Mouse (Mus musculus) midbrain, postnatal 0 days (tissue): Measurements from ENCODE around the gene Rpl22. TPM values are rescaled to one million over a fixed set of nuclear protein-coding genes. Genes with fewer than 3 reads are reported as not detected.

Source experiments
- ATAC-seq: fragments of 200-750 bp; cut with Nextera tagmentation; 2 replicates; pipeline ENCODE4 v1.8.0; 2017; ENCODE audit warnings: moderate number of reproducible peaks, mild to moderate bottlenecking, moderate TSS enrichment, moderate library complexity; ENCODE audit not compliant: low FRiP score
- DNase-seq: peaks from one replicate; pipeline ENCODE4 v3.0.0-alpha.2; 2015; ENCODE audit warnings: low spot score
- H3K27ac ChIP-seq: fragments of 300-500 bp; sonication (generic); 2 replicates; pipeline ENCODE4 v1.5.1; 2014; ENCODE audit warnings: low read depth, mild to moderate bottlenecking, low read length, mixed read lengths
- H3K27me3 ChIP-seq: fragments of 300-500 bp; sonication (generic); 2 replicates; pipeline ENCODE4 v1.6.1; 2014; ENCODE audit warnings: low read length, control low read depth, mixed read lengths; ENCODE audit not compliant: insufficient read depth
- H3K36me3 ChIP-seq: fragments of 300-500 bp; sonication (generic); 2 replicates; pipeline ENCODE4 v1.6.1; 2014; ENCODE audit warnings: low read length, control low read depth, mixed read lengths; ENCODE audit not compliant: insufficient read depth
- H3K4me1 ChIP-seq: fragments of 300-500 bp; sonication (generic); 2 replicates; pipeline ENCODE4 v1.6.1; 2014; ENCODE audit warnings: mild to moderate bottlenecking, control low read depth, antibody characterized with exemption, low read length, mixed read lengths; ENCODE audit not compliant: insufficient read depth
- H3K4me2 ChIP-seq: fragments of 300-500 bp; sonication (generic); 2 replicates; pipeline ENCODE4 v1.6.1; 2014; ENCODE audit warnings: low read depth, mild to moderate bottlenecking, low read length, mixed read lengths; ENCODE audit not compliant: poor library complexity, severe bottlenecking
- H3K4me3 ChIP-seq: fragments of 300-500 bp; sonication (generic); 2 replicates; pipeline ENCODE4 v1.5.1; 2014; ENCODE audit warnings: low read depth, mild to moderate bottlenecking, low read length, moderate library complexity
- H3K9ac ChIP-seq: fragments of 300-500 bp; sonication (generic); replicated peaks from 2 replicates; pipeline ENCODE4 v1.6.1; 2014; ENCODE audit warnings: mild to moderate bottlenecking, low read length, moderate library complexity, mixed read lengths; ENCODE audit not compliant: poor library complexity, severe bottlenecking
- H3K9me3 ChIP-seq: fragments of 300-500 bp; sonication (generic); 2 replicates; pipeline ENCODE4 v1.6.1; 2016; ENCODE audit warnings: low read length, control low read depth
- CTCF ChIP-seq: IDR thresholded peaks from 2 replicates; pipeline ENCODE4 v1.5.1; 2016; ENCODE audit warnings: antibody characterized with exemption, mild to moderate bottlenecking
- WGBS: fragments of 180-500 bp; shearing (Covaris S2); extraction: QIAGEN DNeasy Blood & Tissue Kit; methylation state at CpG from one replicate; pipeline ENCODE4 v1.1.7; 2014; 5-methylcytosine and 5-hydroxymethylcytosine counted together
- polyA plus RNA-seq: library from polyadenylated mRNA; unstranded; fragments of >200 nt; fragmentation: Nextera tagmentation; extraction: Ambion mirVana; gene quantifications from 2 replicates; pipeline ENCODE4 v1.2.1, GENCODE M21; 2015
- total RNA-seq: library from RNA; depleted of rRNA; stranded (reverse); fragments of >200 nt; gene quantifications from 2 replicates; pipeline ENCODE4 v1.2.3, GENCODE M21; 2014

The Rpl22 gene
- total and polyA plus RNA-seq, 2 experiments from 2014 or later: 148 to 177 TPM

DNA sequence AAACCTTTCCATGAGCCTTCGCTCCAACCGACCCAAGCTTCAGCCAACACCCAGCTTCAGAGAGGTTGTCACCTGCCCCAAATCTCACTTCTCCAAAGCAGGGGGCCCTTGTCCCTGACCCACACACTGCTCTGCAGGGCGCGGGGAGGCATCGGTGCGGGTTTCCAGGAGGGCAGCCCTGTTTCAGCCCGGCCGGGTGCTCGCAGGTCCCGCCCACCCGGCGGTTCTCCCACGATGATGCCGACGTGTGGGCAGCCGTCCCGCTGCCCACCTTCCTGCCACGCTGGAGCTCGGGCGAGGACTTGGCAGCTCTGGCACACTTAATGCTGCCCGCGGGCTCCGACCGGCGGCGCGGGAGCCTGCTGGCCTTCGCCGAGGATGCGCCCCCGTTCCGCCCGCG, 42.8 kb upstream of the Rpl22 start:
- Histone ChIP-seq H3K27me3 (peaks cover 57% of the 10 kb centered on the region), H3K9me3 (no peaks in the 10 kb centered on the region), H3K4me1 (peaks cover 9% of the 10 kb centered on the region; the same call in 1 of the 2 replicates), H3K4me3 (peak overlapping the region; percentile 35), H3K36me3 (peaks cover 21% of the 10 kb centered on the region), H3K4me2 (peak overlapping the region; percentile 49), H3K9ac (peak overlapping the region; percentile 44; the same call in 1 of the 2 replicates), H3K27ac (no peak overlapping the region)
- TF ChIP-seq CTCF: no peak
- no peak for DNase-seq
- no peak for ATAC-seq
- WGBS: 21% methylated on average over 28 of the region's 34 CpGs

DNA sequence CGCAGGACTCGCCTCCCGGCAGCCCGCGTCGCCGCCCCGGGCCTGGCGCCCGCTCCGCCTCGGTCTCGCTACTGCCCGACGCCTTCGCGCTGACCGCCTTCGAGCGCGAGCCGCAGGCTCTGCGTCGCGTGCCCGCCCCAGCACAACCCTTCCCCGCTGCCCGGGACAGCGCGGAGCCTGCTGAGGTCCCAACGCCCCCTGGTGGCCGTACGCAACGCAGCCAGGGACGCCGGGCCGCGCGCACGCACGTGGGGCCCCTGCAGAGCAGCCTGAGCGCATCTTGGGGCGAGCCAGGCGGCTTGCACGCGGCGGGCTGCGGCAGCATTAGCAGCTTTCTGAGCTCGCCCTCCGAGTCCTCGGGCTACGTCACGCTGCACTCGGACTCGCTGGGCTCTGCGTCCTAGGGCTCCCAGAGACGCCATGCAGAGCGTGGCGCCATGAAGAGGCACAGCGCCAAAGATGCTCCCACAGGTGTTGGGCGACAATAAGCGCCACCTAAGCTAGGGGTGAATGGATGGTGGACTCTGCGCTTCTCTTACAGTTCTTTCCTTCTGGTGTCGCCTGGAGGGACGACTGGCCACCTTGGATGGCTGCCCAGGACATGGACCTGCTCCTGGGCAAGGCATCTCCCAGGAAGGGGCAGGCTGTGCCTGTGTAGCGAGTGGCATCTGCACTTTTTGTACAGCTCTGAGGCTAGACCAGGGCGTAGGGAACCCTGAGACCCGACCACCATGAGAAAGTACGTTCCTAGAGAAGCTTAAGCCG, 42.2 kb upstream of the Rpl22 start:
- Histone ChIP-seq H3K27ac (no peak overlapping the region), H3K4me3 (peak overlapping the region; percentile 35), H3K9ac (peak overlapping the region; percentile 44; the same call in 1 of the 2 replicates), H3K27me3 (peaks cover 63% of the 10 kb centered on the region), H3K4me2 (peak overlapping the region; percentile 49), H3K36me3 (peaks cover 21% of the 10 kb centered on the region), H3K9me3 (no peaks in the 10 kb centered on the region), H3K4me1 (peaks cover 9% of the 10 kb centered on the region; the same call in 1 of the 2 replicates)
- TF ChIP-seq CTCF: peak; percentile 89
- peak; percentile 69 for ATAC-seq
- WGBS: 6% methylated on average over 68 of the region's 70 CpGs
- DNase-seq: peak; percentile 82

DNA sequence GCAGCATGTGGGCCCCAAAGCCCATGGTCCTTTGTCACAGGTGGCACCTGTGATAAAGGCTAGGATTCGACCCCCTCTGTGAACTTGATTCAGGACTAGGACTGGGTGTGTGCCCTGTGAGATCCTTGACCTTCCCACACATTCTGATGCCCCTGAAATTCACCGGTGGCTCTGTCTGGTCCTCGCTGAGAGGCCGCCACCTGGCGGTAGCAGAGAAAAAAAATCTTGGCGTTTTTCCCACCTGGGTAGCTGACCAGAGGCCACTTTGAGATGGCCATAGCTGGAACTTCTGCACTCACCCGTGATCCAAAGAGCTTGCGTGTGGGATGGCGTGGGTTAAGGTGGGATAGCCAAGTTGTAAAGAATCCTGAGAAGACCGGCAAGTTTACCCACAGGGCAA, 40.0 kb upstream of the Rpl22 start:
- Histone ChIP-seq H3K36me3 (peaks cover 12% of the 10 kb centered on the region), H3K4me2 (no peak overlapping the region), H3K27me3 (peaks cover 56% of the 10 kb centered on the region), H3K9me3 (no peaks in the 10 kb centered on the region), H3K27ac (no peak overlapping the region), H3K9ac (no peak overlapping the region), H3K4me1 (peaks cover 9% of the 10 kb centered on the region; the same call in 1 of the 2 replicates), H3K4me3 (no peak overlapping the region)
- TF ChIP-seq CTCF: peak; percentile 81
- ATAC-seq (no peak), DNase-seq (peak; percentile 84)
- WGBS: 6% methylated on average over 10 of the region's 10 CpGs

DNA sequence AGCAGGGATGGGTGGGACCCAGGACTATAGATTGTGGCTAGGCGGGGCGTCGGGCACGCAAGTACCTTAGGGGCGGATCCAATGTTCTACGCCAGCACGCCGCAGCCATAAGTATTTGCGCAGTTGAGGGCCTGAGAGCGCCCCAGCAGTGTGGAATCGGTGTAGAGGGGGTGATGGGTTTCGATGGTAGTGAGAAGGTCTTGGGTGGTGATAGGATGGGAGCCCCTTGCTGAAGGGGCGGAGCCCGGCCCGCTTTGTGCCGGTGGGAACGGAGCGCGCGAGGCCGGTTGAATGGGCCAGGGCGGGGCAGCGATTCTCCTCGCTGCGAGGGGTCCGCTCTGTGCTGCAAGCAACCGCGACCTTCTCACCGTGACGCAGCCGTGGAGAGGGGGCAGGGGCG, 39.4 kb upstream of the Rpl22 start:
- peaks cover 6% of the 10 kb centered on the region; the same call in 1 of the 2 replicates for H3K36me3 ChIP-seq
- H3K27ac ChIP-seq: no peak overlapping the region
- H3K4me1 ChIP-seq: peaks cover 9% of the 10 kb centered on the region; the same call in 1 of the 2 replicates
- peak overlapping the region; percentile 38 for H3K4me3 ChIP-seq
- H3K27me3 ChIP-seq: peaks cover 55% of the 10 kb centered on the region
- peak overlapping the region; percentile 57 for H3K9ac ChIP-seq
- H3K9me3 ChIP-seq: no peaks in the 10 kb centered on the region
- ATAC-seq: peak; percentile 25
- DNase-seq: no peak
- under 1% methylated on average over 32 of the region's 32 CpGs for WGBS
- H3K4me2 ChIP-seq: peak overlapping the region; percentile 75
- no peak for TF ChIP-seq CTCF

DNA sequence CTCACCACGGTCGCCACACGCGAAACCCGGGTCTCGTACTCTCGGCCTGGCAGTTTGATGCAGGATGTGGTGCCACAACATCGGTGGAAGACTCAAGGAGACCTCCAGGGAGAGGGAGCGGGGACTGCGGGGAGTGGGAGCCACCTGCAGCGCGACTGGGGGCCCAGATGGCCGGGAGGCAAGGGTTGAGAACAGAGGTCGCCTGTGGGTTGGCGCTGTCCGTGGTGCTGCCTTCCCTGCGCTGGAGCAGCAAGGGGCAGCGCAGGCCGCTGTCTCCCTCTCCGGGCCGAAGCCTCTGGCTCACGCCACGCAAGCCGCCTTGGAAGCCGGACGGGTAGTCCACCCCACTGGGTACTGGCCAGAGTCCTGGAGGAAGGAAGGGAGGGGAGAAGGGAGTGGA, 38.7 kb upstream of the Rpl22 start:
- no peak for ATAC-seq
- TF ChIP-seq CTCF: no peak

More for the DNA sequence above, 38.7 kb upstream of the Rpl22 start:
- Histone ChIP-seq H3K27ac (no peak overlapping the region), H3K27me3 (peaks cover 54% of the 10 kb centered on the region), H3K9me3 (no peaks in the 10 kb centered on the region), H3K4me1 (peaks cover 9% of the 10 kb centered on the region; the same call in 1 of the 2 replicates), H3K4me2 (peak overlapping the region; percentile 75), H3K36me3 (0 out of 2 replicates have a peak, but pooled peaks cover under 1% of the 10 kb centered on the region), H3K9ac (peak overlapping the region; percentile 57), H3K4me3 (peak overlapping the region; percentile 38; the same call in 1 of the 2 replicates)
- no peak for DNase-seq
- 2% methylated on average over 24 of the region's 26 CpGs for WGBS
